Mouse (Mus musculus): ENCODE measurements around the gene Gm49355.
"Not testable (repeated sequence)": the region's sequence is repeated elsewhere in the genome, so short reads cannot be mapped to it uniquely, and the experiment has no call there.

Gene Gm49355

GRCm38 (mm10) chr14:12283641-12284040, at the start of gene Gm49355:
Gene Gm49355 (plus strand): TSS chr14:12283976.
- no peak for DNase-seq

DNA sequence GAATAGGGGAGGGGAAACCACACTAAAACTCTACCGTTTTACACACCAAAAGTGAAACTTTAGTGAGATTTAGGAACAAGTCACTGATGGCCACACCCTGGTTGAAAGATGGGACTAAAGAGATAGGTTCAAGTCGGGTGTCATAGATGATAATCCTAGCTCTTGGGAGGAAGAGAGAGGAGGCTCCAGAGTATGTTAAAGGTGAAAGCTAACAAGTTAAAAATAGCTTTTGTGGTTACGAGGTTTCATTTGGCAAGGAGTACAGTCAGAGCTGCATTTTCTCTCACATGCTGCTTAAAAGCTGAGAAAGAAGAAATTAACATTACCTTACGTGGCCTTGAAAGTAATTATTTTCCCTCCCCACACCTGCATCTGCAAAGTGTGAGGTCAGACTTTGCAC, 40.0 kb upstream of the Gm49355 start:
- DNase-seq: no peak

- DNase-seq: no peak
Measured at GRCm38 (mm10) chr14:12276031-12276430, 7.7 kb upstream of the Gm49355 start.

- peak; percentile 82 to 85 for DNase-seq
Measured at GRCm38 (mm10) chr14:12284141-12284912, 551 bp downstream of the Gm49355 start, which contains the start of gene 3830406C13Rik. Gene 3830406C13Rik (plus strand): TSS chr14:12284173.

GRCm38 (mm10) chr14:12289747-12290146, 6.0 kb downstream of the Gm49355 start:
- DNase-seq: not testable (repeated sequence)

DNA sequence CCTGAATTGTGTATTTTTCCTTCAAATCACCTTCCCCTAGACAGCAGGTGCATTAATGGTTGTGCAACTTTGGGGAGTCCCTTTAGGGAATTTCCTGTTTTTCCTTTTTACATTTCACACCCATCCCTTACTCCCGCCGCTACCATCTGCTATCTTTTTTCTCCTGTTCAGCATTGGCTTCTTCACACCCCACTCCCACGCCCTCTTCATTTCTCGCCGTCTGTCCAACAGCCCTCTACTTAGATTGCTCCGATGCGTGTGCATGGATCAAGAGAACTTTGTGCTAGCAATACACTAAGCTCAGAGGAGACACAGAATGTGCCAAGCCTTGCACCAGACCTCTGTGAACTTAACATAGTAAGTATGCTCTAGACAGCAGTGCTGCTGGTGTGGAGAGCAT, 12.6 kb downstream of the Gm49355 start:
- no peak for DNase-seq

DNA sequence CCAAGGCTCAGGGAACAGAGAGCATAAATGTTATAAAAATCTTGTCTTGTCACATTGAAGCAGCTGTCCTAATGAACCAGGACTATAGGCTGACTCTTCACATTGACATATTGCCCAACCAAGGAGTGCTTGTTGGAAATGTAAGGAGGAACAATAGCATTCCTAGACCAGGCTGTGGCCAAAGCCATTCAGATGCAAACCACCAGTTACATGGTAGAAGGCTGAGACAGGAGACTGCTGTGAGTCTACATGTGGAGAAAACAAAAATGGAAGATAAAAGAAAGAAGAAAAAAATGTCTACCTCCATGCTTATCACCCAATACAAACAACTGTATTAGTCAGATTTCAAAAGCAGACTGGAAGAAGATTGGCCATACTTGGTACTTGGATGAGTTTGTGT, 15.4 kb downstream of the Gm49355 start:
- no peak for DNase-seq

DNA sequence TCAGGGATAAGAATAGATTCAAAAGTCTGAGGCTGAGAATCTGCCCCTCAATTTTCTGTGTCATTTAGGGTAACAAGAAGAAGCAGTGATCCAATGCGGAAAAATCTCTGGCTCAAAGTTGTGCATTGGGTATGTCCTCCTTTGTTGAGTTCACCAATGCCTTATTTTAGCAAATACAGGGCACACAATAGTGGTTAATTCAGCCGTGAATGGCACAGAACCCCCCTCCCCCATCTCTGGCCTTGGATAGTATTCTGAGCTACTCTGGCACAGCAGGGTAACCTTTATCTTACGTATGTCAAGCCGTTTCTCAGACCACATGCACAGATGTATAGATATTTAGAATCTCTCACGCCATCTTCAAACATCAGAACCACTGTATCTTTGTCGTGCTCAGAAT, 15.9 kb downstream of the Gm49355 start:
- no peak for DNase-seq

DNA sequence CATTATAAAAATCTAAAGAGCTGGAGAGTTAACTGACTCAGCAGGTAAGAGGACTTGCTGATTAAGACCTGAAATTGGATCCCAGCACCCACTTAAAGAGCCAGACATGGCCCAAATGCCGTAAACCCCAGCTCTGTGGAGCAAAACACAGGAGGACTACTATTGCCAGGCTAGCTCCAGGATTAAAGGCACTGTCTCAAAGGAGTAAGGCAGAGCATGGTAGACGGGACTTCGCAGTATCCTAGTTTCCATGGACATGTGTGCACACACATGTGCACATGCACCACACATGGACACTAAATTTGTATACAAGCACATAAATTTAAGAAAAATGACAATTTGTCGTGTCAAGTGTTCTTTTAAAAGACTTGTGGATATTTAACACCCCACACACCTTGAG, 16.5 kb downstream of the Gm49355 start:
- no peak for DNase-seq

GRCm38 (mm10) chr14:12300677-12301076, 16.9 kb downstream of the Gm49355 start:
- DNase-seq: no peak

DNA sequence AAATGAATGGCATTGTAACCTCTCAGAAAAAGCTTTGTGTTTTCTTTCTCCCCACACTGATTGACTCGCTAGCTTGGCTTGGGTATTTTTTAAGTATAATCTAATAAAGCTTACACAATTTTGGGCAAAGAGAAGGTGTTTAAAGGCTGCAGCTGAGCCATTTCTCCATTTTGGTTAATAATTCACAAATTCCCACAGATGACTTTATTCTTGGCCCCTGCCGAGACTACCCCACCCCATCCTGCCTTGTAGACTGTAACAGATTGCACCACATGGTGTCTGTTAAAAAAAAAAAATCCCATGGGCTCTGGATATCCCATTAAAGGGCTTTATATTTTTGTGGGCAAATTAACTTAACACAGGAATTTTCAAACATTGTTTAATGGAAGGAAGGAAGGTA, 19.3 kb downstream of the Gm49355 start:
- peak; percentile 11 to 15 for DNase-seq

- no peak for DNase-seq
Measured at GRCm38 (mm10) chr14:12333622-12334021, 49.8 kb downstream of the Gm49355 start.

DNA sequence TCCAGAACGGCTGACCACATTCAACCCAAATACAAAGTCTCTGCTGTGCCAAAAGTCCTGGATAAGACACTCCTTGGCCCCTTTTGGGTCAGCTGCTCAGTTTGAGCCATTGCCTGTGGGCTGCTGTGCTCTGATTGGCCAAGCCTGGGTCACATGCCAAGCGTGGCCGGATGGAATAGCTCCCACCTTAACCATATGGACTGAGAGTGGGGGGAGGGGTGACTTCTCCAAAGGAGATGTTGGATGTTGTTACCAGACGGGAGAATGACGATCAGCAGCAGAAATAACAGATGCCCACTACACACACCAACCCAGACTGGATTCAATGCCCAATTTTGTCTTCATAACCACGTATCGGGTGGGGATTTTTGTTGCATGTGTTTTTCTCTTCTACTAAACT, 51.1 kb downstream of the Gm49355 start:
- no peak for DNase-seq

- no peak for DNase-seq
Measured at GRCm38 (mm10) chr14:12337421-12337997, 53.7 kb downstream of the Gm49355 start.

GRCm38 (mm10) chr14:12337998-12338809, 54.4 kb downstream of the Gm49355 start:
- no peak for DNase-seq

- no peak for DNase-seq
Measured at GRCm38 (mm10) chr14:12338811-12339565, 55.2 kb downstream of the Gm49355 start.

GRCm38 (mm10) chr14:12340238-12341074, 56.7 kb downstream of the Gm49355 start:
- no peak for DNase-seq

GRCm38 (mm10) chr14:12341075-12341788, 57.5 kb downstream of the Gm49355 start:
- DNase-seq: no peak

GRCm38 (mm10) chr14:12341789-12342457, 58.1 kb downstream of the Gm49355 start:
- no peak for DNase-seq

DNA sequence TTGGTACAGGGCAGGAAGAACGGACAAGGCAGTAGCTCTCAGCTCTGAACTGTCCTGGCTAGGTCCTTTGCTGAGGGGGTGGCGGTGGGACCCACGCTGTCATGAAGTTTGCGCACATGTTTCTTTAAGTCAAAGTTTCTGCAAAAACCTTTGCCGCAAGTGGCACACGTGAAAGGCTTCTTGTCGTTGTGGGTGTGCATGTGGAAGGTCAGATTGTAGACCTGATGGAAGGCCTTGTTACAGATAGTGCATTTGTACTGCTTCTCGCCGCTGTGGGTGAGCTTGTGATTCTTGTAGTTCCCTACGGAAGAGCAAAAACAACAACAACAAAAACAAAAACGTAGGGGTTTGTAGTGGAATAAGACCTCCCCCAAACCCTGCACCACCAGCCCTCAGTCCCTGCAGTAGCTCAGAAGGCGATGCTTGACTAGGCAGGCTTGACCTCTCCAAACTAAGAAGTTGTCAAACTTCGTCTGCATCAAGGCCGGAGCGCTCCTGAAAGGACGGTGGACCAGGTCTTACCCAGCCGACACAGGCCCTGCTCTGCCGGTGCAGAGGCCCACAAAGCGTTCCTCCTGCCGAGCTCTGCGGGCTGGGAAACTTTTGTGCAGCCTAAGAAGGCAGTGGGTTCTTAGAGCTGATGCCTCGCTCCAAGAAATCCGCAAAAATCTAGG, 58.8 kb downstream of the Gm49355 start:
- DNase-seq: no peak

All from kidney, adult 8-10 months (tissue).